Mouse (Mus musculus) small intestine, adult 2 months (tissue): ENCODE measurements around the gene BC048403.

Experiments
- CTCF ChIP-seq: fragments of 200-500 bp; IDR thresholded peaks from 2 replicates; pipeline ENCODE4 v1.5.1; 2012; ENCODE audit warnings: low read depth, mild to moderate bottlenecking, control low read depth, inconsistent platforms, low read length, moderate library complexity, mixed read lengths; ENCODE audit not compliant: insufficient replicate concordance, insufficient read length; ENCODE audit errors: extremely low read depth
- POLR2A ChIP-seq: fragments of 200-500 bp; IDR thresholded peaks from 2 replicates; pipeline ENCODE4 v1.6.1; 2012; ENCODE audit warnings: low read depth, mild to moderate bottlenecking, control low read depth, inconsistent platforms, low read length, moderate library complexity

DNA sequence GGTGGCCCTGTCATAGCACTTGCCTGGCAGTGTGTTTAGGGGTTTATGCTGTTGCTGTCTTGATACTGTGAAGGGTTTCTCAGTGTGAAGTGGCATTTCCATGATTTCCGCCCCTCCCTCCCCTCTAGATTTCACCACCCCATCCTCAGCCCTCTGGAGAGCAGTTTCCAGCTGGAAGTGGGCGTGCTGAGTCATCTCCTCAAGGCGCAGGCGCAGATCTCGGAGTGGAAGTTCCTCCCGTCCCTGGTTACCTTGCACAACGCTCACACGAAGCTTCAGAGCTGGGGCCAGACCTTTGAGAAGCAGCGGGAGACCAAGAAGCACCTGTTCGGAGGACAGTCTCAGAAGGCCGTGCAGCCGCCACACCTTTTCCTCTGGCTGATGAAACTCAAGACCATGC lies 10.4 kb downstream of the BC048403 start:
- TF ChIP-seq CTCF, result no peak
- no peak for TF ChIP-seq POLR2A
